Mouse (Mus musculus) limb, embryonic 10.5 days (tissue): Measurements from ENCODE around the gene Rps27a. TPM values are rescaled to one million over a fixed set of nuclear protein-coding genes. Genes with fewer than 3 reads are reported as not detected.
"Not testable (repeated sequence)": the region's sequence is repeated elsewhere in the genome, so short reads cannot be mapped to it uniquely, and the experiment has no call there.

Source experiments
- DNase-seq: peaks from one replicate; pipeline ENCODE4 v3.0.0-alpha.2; 2017; ENCODE audit warnings: low spot score
- H3K27ac ChIP-seq: fragments of 300-500 bp; sonication (generic); 2 replicates; pipeline ENCODE4 v1.5.1; 2016; ENCODE audit warnings: mild to moderate bottlenecking
- H3K27me3 ChIP-seq: fragments of 300-500 bp; sonication (generic); 2 replicates; pipeline ENCODE4 v1.6.1; 2016; ENCODE audit warnings: low read depth, mild to moderate bottlenecking; ENCODE audit not compliant: poor library complexity, severe bottlenecking
- H3K36me3 ChIP-seq: fragments of 300-500 bp; sonication (generic); 2 replicates; pipeline ENCODE4 v1.6.1; 2016; ENCODE audit warnings: mild to moderate bottlenecking, moderate library complexity
- H3K4me1 ChIP-seq: fragments of 300-500 bp; sonication (generic); 2 replicates; pipeline ENCODE4 v1.6.1; 2016
- H3K4me3 ChIP-seq: fragments of 300-500 bp; sonication (generic); 2 replicates; pipeline ENCODE4 v1.5.1; 2016; ENCODE audit warnings: mild to moderate bottlenecking, moderate library complexity
- H3K9me3 ChIP-seq: fragments of 300-500 bp; sonication (generic); replicated peaks from 2 replicates; pipeline ENCODE4 v1.6.1; 2016; ENCODE audit warnings: mild to moderate bottlenecking
- WGBS: fragments of 180-500 bp; shearing (Covaris S2); methylation state at CpG from one replicate; pipeline ENCODE4 v1.1.7; 2016; 5-methylcytosine and 5-hydroxymethylcytosine counted together
- polyA plus RNA-seq: library from polyadenylated mRNA; unstranded; fragments of >200 nt; fragmentation: Nextera tagmentation; extraction: Ambion mirVana; gene quantifications from 2 replicates; pipeline ENCODE4 v1.2.1, GENCODE M21; 2016

Rps27a gene
- polyA plus RNA-seq, 1 experiment from 2014 or later = 1,063 TPM

GRCm38 (mm10) chr11:29546297-29546696 is 1.6 kb downstream of the Rps27a start:
- H3K9me3 ChIP-seq, H3K27me3 ChIP-seq, DNase-seq: not testable (repeated sequence)
- Histone ChIP-seq H3K27ac (peak overlapping the region; percentile 95; the same call in 1 of the 2 replicates), H3K4me3 (peak overlapping the region; percentile 74), H3K36me3 (peaks cover 53% of the 10 kb centered on the region), H3K4me1 (peaks cover 11% of the 10 kb centered on the region)
- WGBS = 95% methylated on average over 2 of the region's 2 CpGs

DNA sequence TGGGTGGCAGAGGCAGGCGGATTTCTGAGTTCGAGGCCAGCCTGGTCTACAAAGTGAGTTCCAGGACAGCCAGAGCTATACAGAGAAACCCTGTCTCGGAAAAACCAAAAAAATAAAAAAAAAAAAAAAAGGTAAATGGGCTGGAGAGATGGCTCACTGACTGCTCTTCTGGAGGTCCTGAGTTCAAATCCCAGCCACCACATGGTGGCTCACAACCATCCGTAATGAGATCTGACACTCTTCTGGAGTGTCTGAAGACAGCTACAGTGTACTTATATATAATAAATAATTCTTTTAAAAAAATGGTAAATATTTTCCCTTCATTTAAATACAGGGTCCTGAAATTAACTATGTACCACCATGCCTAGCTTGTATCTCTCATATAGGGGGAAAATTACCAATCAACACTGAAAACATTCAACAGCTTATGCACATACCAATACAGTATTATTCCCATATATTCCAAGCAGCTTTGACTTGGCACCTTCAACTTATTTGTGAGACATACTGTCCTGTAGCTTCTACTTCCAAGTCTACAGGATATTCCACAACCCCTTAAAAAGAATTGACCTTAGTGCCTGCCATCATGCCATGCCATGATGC is 2.7 kb downstream of the Rps27a start:
- peaks cover 63% of the 10 kb centered on the region for H3K36me3 ChIP-seq
- H3K27ac ChIP-seq, DNase-seq, H3K4me3 ChIP-seq, H3K9me3 ChIP-seq, H3K27me3 ChIP-seq: not testable (repeated sequence)
- WGBS = 90% methylated on average over 4 of the region's 4 CpGs
- H3K4me1 ChIP-seq = peaks cover 11% of the 10 kb centered on the region

GRCm38 (mm10) chr11:29544225-29544945 is 3.5 kb downstream of the Rps27a start:
- H3K4me3 ChIP-seq = no peak overlapping the region

DNA sequence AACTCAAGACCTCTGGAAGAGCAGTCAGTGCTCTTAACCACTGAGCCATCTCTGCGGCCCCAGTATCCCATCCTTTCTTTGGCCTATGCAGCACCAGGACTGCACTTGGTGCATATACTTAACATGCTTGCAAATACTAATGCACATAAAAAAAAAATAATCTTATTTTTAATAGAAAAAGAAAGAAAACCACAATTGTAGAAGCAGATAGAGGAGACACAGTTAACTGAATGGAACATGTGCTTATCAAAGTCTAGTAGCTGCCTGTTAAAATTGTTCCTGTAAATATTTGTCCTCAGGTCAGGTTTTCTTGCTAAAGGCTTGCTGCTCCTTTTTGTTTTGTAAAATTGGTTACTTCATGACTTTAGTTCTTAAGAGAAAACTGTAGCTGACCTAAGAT is 9.7 kb downstream of the Rps27a start:
- Histone ChIP-seq H3K4me3 (no peak overlapping the region), H3K4me1 (no peaks in the 10 kb centered on the region), H3K36me3 (peaks cover 74% of the 10 kb centered on the region), H3K27ac (no peak overlapping the region), H3K9me3 (no peaks in the 10 kb centered on the region), H3K27me3 (no peaks in the 10 kb centered on the region)
- WGBS = 100% methylated on average over 1 of the region's 1 CpGs
- DNase-seq = no peak

More at GRCm38 (mm10) chr11:29544225-29544945, 3.5 kb downstream of the Rps27a start:
- H3K36me3 ChIP-seq = peaks cover 67% of the 10 kb centered on the region
- WGBS = 95% methylated on average over 3 of the region's 3 CpGs
- no peak overlapping the region for H3K27ac ChIP-seq
- H3K27me3 ChIP-seq = no peaks in the 10 kb centered on the region
- peaks cover 11% of the 10 kb centered on the region for H3K4me1 ChIP-seq
- no peak for DNase-seq
- H3K9me3 ChIP-seq = no peaks in the 10 kb centered on the region

GRCm38 (mm10) chr11:29525988-29526794 is 21.7 kb downstream of the Rps27a start, which contains the start of gene Mtif2:
Gene Mtif2, plus strand, starts transcription at chr11:29526408.
- 3% methylated on average over 47 of the region's 47 CpGs for WGBS
- DNase-seq = peak; percentile 92
- H3K36me3 ChIP-seq = peaks cover 15% of the 10 kb centered on the region
- H3K4me1 ChIP-seq = peaks cover 7% of the 10 kb centered on the region
- no peaks in the 10 kb centered on the region for H3K27me3 ChIP-seq
- H3K27ac ChIP-seq = peak within 1 kb of the TSS; percentile 94
- peak within 1 kb of the TSS; percentile 76 for H3K4me3 ChIP-seq
- H3K9me3 ChIP-seq = no peaks in the 10 kb centered on the region

GRCm38 (mm10) chr11:29514682-29515412 is 33.1 kb downstream of the Rps27a start, which contains the start of gene Prorsd1:
Gene Prorsd1, minus strand, starts transcription at chr11:29515033.
- Histone ChIP-seq H3K27ac (peak within 1 kb of the TSS; percentile 86), H3K27me3 (no peaks in the 10 kb centered on the region), H3K4me3 (peak within 1 kb of the TSS; percentile 63), H3K4me1 (peaks cover 7% of the 10 kb centered on the region), H3K9me3 (no peaks in the 10 kb centered on the region), H3K36me3 (peaks cover 26% of the 10 kb centered on the region)
- DNase-seq = peak; percentile 95
- 3% methylated on average over 40 of the region's 40 CpGs for WGBS

GRCm38 (mm10) chr11:29514325-29514681 is 33.6 kb downstream of the Rps27a start:
- DNase-seq = no peak
- Histone ChIP-seq H3K27me3 (no peaks in the 10 kb centered on the region), H3K4me3 (peak overlapping the region; percentile 63), H3K36me3 (peaks cover 27% of the 10 kb centered on the region), H3K4me1 (peaks cover 7% of the 10 kb centered on the region), H3K9me3 (no peaks in the 10 kb centered on the region), H3K27ac (peak overlapping the region; percentile 86)
- 32% methylated on average over 10 of the region's 10 CpGs for WGBS

DNA sequence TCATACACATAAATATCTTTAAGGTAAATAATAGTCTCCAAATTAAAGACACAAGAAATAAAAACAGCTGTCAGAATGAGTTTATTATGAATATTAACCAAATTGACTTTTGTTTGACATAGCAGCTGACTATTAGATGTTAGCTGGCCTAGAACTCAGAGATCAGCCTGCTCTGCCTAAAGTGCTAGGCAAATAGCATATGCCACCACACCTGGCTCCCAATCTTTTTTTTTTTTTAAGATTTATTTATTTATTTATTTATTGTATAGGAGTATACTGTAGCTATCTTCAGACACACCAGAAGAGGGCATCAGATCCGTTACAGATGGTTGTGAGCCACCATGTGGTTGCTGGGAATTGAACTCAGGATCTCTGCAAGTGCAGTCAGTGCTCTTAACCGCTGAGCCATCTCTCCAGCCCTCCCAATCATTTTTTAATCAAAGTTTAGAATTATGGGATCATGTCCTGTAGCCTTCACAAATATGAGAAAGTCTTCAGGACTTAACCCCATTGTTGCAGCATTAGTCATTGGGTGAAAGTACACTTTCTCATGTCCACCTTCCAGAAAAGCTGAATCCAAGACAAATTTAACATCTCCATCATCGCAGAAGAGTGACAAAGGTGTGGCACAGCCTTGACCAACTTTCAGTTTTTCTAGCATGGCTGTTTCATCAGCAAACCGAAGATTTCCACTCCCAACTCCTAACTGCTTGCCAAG is 34.9 kb downstream of the Rps27a start:
- peaks cover 27% of the 10 kb centered on the region for H3K36me3 ChIP-seq
- peaks cover 7% of the 10 kb centered on the region for H3K4me1 ChIP-seq
- WGBS = 91% methylated on average over 4 of the region's 4 CpGs
- no peak overlapping the region for H3K4me3 ChIP-seq
- H3K27me3 ChIP-seq = no peaks in the 10 kb centered on the region
- H3K27ac ChIP-seq = no peak overlapping the region
- no peaks in the 10 kb centered on the region for H3K9me3 ChIP-seq
- no peak for DNase-seq

DNA sequence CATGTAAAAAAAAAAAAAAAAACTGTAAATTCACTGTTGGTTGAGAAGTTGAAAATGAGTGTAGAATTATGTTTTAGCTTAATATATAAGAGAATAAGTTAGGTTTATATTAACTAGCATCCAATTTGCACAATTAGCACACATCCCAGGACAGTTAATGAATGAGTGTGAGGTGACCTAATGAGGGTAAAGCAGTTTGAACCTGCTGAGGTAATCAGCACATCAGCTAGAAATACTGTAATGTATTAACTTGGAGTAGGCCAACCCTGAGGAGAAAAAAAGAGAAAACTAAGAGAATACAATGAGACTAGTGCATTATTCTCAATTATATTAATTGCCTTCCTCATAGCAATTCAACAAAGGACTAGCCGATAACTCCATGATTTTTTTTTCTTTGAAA is 38.5 kb downstream of the Rps27a start:
- no peaks in the 10 kb centered on the region for H3K27me3 ChIP-seq
- WGBS = 91% methylated on average over 1 of the region's 1 CpGs

DNA sequence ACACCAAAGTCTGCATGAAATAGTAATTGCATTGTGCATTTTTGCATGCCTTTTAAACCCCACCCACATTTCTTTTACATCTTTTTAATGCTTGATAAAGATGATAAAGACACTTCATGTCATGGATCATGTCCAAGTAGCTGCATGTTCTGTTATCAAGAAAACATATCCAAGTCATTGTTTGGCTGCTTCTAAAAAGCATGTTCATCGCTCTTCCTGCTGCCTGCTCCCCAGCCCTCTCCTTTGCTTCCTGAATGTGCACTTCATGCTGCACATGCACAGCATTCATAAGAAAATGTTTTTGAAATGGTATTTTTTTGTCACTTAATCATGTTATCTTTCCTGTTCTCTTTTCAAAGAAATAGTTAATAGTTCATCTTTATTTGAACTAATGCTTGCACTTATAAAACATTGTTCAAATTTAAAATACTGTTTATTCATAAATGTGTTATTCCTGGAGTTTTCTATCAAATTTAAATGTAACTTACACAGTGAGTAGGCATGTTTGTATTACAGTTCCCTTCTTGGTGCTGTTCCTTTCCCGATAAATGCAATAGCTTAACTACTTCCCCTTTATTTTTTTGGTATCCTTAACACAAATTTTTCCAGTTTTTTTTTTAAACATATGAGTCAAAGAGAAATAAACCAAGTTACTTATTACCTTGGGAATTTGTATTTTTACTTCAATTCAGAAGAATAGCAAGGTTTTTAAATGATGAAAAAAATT is 42.8 kb downstream of the Rps27a start:
- Histone ChIP-seq H3K4me1 (no peaks in the 10 kb centered on the region), H3K36me3 (peaks cover 57% of the 10 kb centered on the region), H3K4me3 (no peak overlapping the region), H3K27ac (no peak overlapping the region), H3K9me3 (no peaks in the 10 kb centered on the region), H3K27me3 (no peaks in the 10 kb centered on the region)
- 93% methylated on average over 2 of the region's 2 CpGs for WGBS
- DNase-seq = no peak

More for the DNA sequence above, 38.5 kb downstream of the Rps27a start:
- peaks cover 7% of the 10 kb centered on the region; the same call in 1 of the 2 replicates for H3K4me1 ChIP-seq
- H3K9me3 ChIP-seq = no peaks in the 10 kb centered on the region
- no peak overlapping the region for H3K4me3 ChIP-seq
- H3K36me3 ChIP-seq = peaks cover 51% of the 10 kb centered on the region
- no peak for DNase-seq
- H3K27ac ChIP-seq = no peak overlapping the region

DNA sequence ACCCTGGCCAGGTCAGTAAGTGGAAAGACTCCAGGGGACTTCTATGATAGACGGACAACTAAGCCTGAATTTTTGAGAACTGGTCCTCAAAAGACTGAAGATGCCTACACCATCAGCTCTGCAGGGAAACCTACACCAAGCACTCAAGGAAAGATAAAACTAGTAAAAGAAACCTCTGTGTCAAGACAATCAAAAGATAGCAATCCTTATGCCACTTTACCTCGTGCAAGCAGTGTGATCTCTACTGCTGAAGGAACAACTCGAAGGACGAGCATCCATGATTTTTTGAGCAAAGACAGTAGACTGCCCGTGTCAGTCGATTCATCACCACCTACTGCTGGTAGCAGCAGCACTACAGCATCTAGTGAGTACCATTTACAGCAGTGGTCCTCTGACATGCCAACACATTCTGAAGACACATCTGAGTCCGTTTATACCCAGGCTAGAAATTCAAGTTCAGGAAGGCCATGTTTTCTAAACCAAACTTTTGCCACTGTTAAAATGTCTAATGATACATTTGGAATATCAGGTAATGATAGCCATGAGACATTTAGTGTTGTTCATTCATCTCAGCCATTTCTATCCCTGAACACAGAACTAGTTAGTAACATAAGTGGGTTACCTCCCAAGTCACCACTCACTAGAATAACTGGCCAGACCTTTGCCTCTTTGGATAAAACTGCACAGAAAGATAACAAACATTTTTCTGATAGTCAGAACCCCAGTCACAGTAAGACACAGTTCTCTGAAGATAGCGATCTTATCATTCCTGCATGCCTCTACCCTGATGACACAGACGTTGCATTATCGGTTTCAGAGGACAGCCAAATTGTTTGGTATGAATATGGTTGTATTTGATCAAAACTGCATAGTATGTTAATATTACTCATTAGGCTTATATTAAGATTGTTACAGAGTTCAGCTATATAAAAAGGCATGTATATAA is 43.7 kb downstream of the Rps27a start:
- peaks cover 59% of the 10 kb centered on the region for H3K36me3 ChIP-seq
- H3K4me1 ChIP-seq = no peaks in the 10 kb centered on the region
- H3K4me3 ChIP-seq = no peak overlapping the region
- 92% methylated on average over 10 of the region's 10 CpGs for WGBS
- no peaks in the 10 kb centered on the region for H3K27me3 ChIP-seq
- no peak overlapping the region for H3K27ac ChIP-seq
- no peak for DNase-seq
- H3K9me3 ChIP-seq = no peaks in the 10 kb centered on the region
